Mouse (Mus musculus) MEL (cell line): ENCODE data around the gene Rundc3a. TPM values are rescaled to one million over a fixed set of nuclear protein-coding genes. Genes with fewer than 3 reads are reported as not detected.

Source experiments
- DNase-seq: peaks from one replicate; pipeline ENCODE4 v3.0.0; 2011; ENCODE audit warnings: low read depth, low spot score
- H3K27ac ChIP-seq: 2 replicates; pipeline ENCODE4 v1.5.1; 2012; ENCODE audit warnings: low read depth, mild to moderate bottlenecking, control low read depth, low read length, moderate library complexity; ENCODE audit not compliant: control insufficient read depth
- H3K27me3 ChIP-seq, 2 experiments: fragments of 150-350 bp in 1 of 2; sonication (generic) in 1 of 2; 2 replicates each; pipeline ENCODE4 v1.6.1; 2012; ENCODE audit warnings: low read length in 2 of 2, mild to moderate bottlenecking in 2 of 2, improper control_type of control experiment in 1 of 2, moderate library complexity in 1 of 2; ENCODE audit not compliant: insufficient read depth in 2 of 2, control insufficient read depth in 1 of 2
- H3K36me3 ChIP-seq, 2 experiments: 2 replicates each; pipeline ENCODE4 v1.6.1; 2012 to 2014; ENCODE audit warnings: low read length in 2 of 2, improper control_type of control experiment in 1 of 2, inconsistent platforms in 1 of 2, mild to moderate bottlenecking in 1 of 2; ENCODE audit not compliant: insufficient read depth in 2 of 2, control insufficient read depth in 1 of 2
- H3K4me1 ChIP-seq, 2 experiments: fragments of 150-350 bp in 1 of 2; sonication (generic) in 1 of 2; 2 replicates each; pipeline ENCODE4 v1.6.1; 2012; ENCODE audit warnings: low read length in 2 of 2, improper control_type of control experiment in 1 of 2, mild to moderate bottlenecking in 1 of 2; ENCODE audit not compliant: insufficient read depth in 2 of 2, control insufficient read depth in 1 of 2
- H3K4me3 ChIP-seq, 2 experiments: fragments of 150-350 bp in 1 of 2; sonication (generic) in 1 of 2; 2 replicates each; pipeline ENCODE4 v1.5.1; 2012; ENCODE audit warnings: low read depth in 2 of 2, low read length in 2 of 2, mild to moderate bottlenecking in 2 of 2, moderate library complexity in 2 of 2, control low read depth in 1 of 2, improper control_type of control experiment in 1 of 2; ENCODE audit not compliant: control insufficient read depth in 1 of 2, insufficient read depth in 1 of 2
- H3K79me2 ChIP-seq: 2 replicates; pipeline ENCODE4 v1.6.1; 2012; ENCODE audit warnings: mild to moderate bottlenecking, low read length, moderate library complexity; ENCODE audit not compliant: control insufficient read depth, poor library complexity, insufficient read depth
- H3K9ac ChIP-seq: 2 replicates; pipeline ENCODE4 v1.6.1; 2012; ENCODE audit warnings: low read depth, mild to moderate bottlenecking, control low read depth, low read length, moderate library complexity; ENCODE audit not compliant: control insufficient read depth, poor library complexity, severe bottlenecking
- H3K9me3 ChIP-seq: fragments of 150-350 bp; sonication (generic); replicated peaks from 2 replicates; pipeline ENCODE4 v1.6.1; 2012; ENCODE audit warnings: mild to moderate bottlenecking, low read length, improper control_type of control experiment, moderate library complexity; ENCODE audit not compliant: insufficient read depth
- BHLHE40 ChIP-seq: IDR thresholded peaks from 2 replicates; pipeline ENCODE4 v1.6.1; 2012; ENCODE audit warnings: low read depth, mild to moderate bottlenecking, inconsistent platforms, low read length, improper control_type of control experiment, borderline replicate concordance
- CHD1 ChIP-seq: IDR thresholded peaks from 2 replicates; pipeline ENCODE4 v1.6.1; 2012; ENCODE audit warnings: low read depth, mild to moderate bottlenecking, inconsistent platforms, low read length, improper control_type of control experiment
- CTCF ChIP-seq, 3 experiments: IDR thresholded peaks in 2 of 3; conservative IDR thresholded peaks in 1 of 3; 2 replicates each; pipeline ENCODE4 v1.5.1; 2011 to 2012; ENCODE audit warnings: low read length in 3 of 3, low read depth in 2 of 3, mild to moderate bottlenecking in 2 of 3, improper control_type of control experiment in 1 of 3, inconsistent platforms in 1 of 3, mixed read lengths in 1 of 3, moderate library complexity in 1 of 3; ENCODE audit not compliant: control insufficient read depth in 1 of 3, insufficient read depth in 1 of 3, poor library complexity in 1 of 3, severe bottlenecking in 1 of 3
- E2F4 ChIP-seq: IDR thresholded peaks from 2 replicates; pipeline ENCODE4 v1.6.1; 2011; ENCODE audit warnings: low read depth, low read length, improper control_type of control experiment, borderline replicate concordance
- EP300 ChIP-seq, 2 experiments: IDR thresholded peaks; 2 replicates each; pipeline ENCODE4 v1.6.1; 2011; ENCODE audit warnings: improper control_type of control experiment in 2 of 2, low read length in 2 of 2, low read depth in 1 of 2, mild to moderate bottlenecking in 1 of 2
- HCFC1 ChIP-seq: IDR thresholded peaks from 2 replicates; pipeline ENCODE4 v1.6.1; 2012; ENCODE audit warnings: low read depth, mild to moderate bottlenecking, inconsistent platforms, low read length, improper control_type of control experiment, moderate library complexity
- JUND ChIP-seq: IDR thresholded peaks from 2 replicates; pipeline ENCODE4 v1.6.1; 2011; ENCODE audit warnings: low read depth, mild to moderate bottlenecking, improper control_type of control experiment, low read length
- MAZ ChIP-seq: IDR thresholded peaks from 2 replicates; pipeline ENCODE4 v1.6.1; 2012; ENCODE audit warnings: low read depth, mild to moderate bottlenecking, inconsistent platforms, low read length, improper control_type of control experiment
- MEF2A ChIP-seq: IDR thresholded peaks from 2 replicates; pipeline ENCODE4 v1.6.1; 2014; ENCODE audit warnings: low read depth, mild to moderate bottlenecking, inconsistent platforms, low read length, improper control_type of control experiment; ENCODE audit not compliant: poor library complexity, insufficient replicate concordance, severe bottlenecking; ENCODE audit errors: extremely low read depth
- MXI1 ChIP-seq: IDR thresholded peaks from 2 replicates; pipeline ENCODE4 v1.6.1; 2011; ENCODE audit warnings: mild to moderate bottlenecking, low read depth, low read length, improper control_type of control experiment
- MYB ChIP-seq: IDR thresholded peaks from 2 replicates; pipeline ENCODE4 v1.6.1; 2011; ENCODE audit warnings: mild to moderate bottlenecking, low read depth, low read length, improper control_type of control experiment
- POLR2AphosphoS5 ChIP-seq: IDR thresholded peaks from 2 replicates; pipeline ENCODE4 v1.6.1; 2012; ENCODE audit warnings: low read depth, borderline replicate concordance, mild to moderate bottlenecking, inconsistent platforms, low read length, moderate library complexity, mixed read lengths
- RAD21 ChIP-seq: IDR thresholded peaks from 2 replicates; pipeline ENCODE4 v1.6.1; 2011; ENCODE audit warnings: mild to moderate bottlenecking, low read depth, low read length, improper control_type of control experiment
- SIN3A ChIP-seq: IDR thresholded peaks from 2 replicates; pipeline ENCODE4 v1.6.1; 2012; ENCODE audit warnings: low read length, improper control_type of control experiment, inconsistent platforms
- SMC3 ChIP-seq: IDR thresholded peaks from 2 replicates; pipeline ENCODE4 v1.6.1; 2011; ENCODE audit warnings: low read depth, low read length, improper control_type of control experiment
- UBTF ChIP-seq: IDR thresholded peaks from 2 replicates; pipeline ENCODE4 v1.6.1; 2012; ENCODE audit warnings: low read depth, mild to moderate bottlenecking, inconsistent platforms, low read length, improper control_type of control experiment, moderate library complexity, borderline replicate concordance; ENCODE audit not compliant: insufficient read depth
- USF2 ChIP-seq, 2 experiments: IDR thresholded peaks; 2 replicates each; pipeline ENCODE4 v1.6.1; 2011 to 2012; ENCODE audit warnings: improper control_type of control experiment in 2 of 2, low read length in 2 of 2, borderline replicate concordance in 1 of 2, inconsistent platforms in 1 of 2, low read depth in 1 of 2, mild to moderate bottlenecking in 1 of 2; ENCODE audit not compliant: insufficient read depth in 1 of 2
- ZKSCAN1 ChIP-seq: IDR thresholded peaks from 2 replicates; pipeline ENCODE4 v1.6.1; 2012; ENCODE audit warnings: low read depth, mild to moderate bottlenecking, inconsistent platforms, low read length, improper control_type of control experiment, moderate library complexity
- ZMIZ1 ChIP-seq: IDR thresholded peaks from 2 replicates; pipeline ENCODE4 v1.6.1; 2012; ENCODE audit warnings: low read depth, mild to moderate bottlenecking, inconsistent platforms, low read length, improper control_type of control experiment, moderate library complexity
- polyA plus RNA-seq, 2 experiments: library from polyadenylated mRNA; stranded (reverse) in 1 of 2; unstranded in 1 of 2; fragments of >175 nt in 1 of 2; fragments of >200 nt in 1 of 2; gene quantifications; 2 replicates each; pipeline versions ENCODE4 v1.2.1 to v1.2.4; 2012; ENCODE audit warnings: low replicate concordance in 2 of 2, low read depth in 1 of 2; ENCODE audit not compliant: insufficient read length in 2 of 2, insufficient read depth in 1 of 2, missing spikeins in 1 of 2
- total RNA-seq: library from RNA; depleted of rRNA; stranded (reverse); fragments of 300-350 nt; gene quantifications from 2 replicates; pipeline ENCODE4 v1.2.3, GENCODE M21; 2012

Rundc3a gene
- total and polyA plus RNA-seq, 3 experiments = 0.39 to 2.1 TPM; not detected in 1

GRCm38 (mm10) chr11:102395250-102395649 is 2.0 kb downstream of the Rundc3a start:
- Histone ChIP-seq H3K9me3 (no peaks in the 10 kb centered on the region), H3K27ac (no peak overlapping the region), H3K4me3 (no peak overlapping the region), H3K4me1 (no peaks in the 10 kb centered on the region), H3K36me3 (no peaks in the 10 kb centered on the region), H3K9ac (no peak overlapping the region), H3K79me2 (no peaks in the 10 kb centered on the region), H3K27me3 (peaks cover 5 to 13% of the 10 kb centered on the region in 2 experiments)
- TF ChIP-seq ZMIZ1 = no peak
- no peak for TF ChIP-seq MYB
- no peak for TF ChIP-seq BHLHE40
- TF ChIP-seq ZKSCAN1 = no peak
- TF ChIP-seq USF2 (IDR thresholded peaks at IDR 0.05; ENCODE audit: borderline replicate concordance in 1 of 2, insufficient read depth in 1 of 2, low read depth in 1 of 2, low read length in 2 of 2) = no peak
- no peak for DNase-seq

GRCm38 (mm10) chr11:102396263-102396662 is 3.1 kb downstream of the Rundc3a start:
- TF ChIP-seq SMC3 = no peak
- TF ChIP-seq CHD1 = no peak
- no peak for TF ChIP-seq SIN3A
- TF ChIP-seq MYB = no peak
- TF ChIP-seq RAD21 = no peak
- TF ChIP-seq POLR2AphosphoS5 = no peak
- TF ChIP-seq CTCF (IDR thresholded peaks at IDR 0.05 in 2 of 3, conservative IDR thresholded peaks at IDR 0.05 in 1 of 3; ENCODE audit: control insufficient read depth in 1 of 3, insufficient read depth in 1 of 3, low read depth in 2 of 3, low read length in 3 of 3, poor library complexity in 1 of 3, severe bottlenecking in 1 of 3) = no peak
- TF ChIP-seq E2F4 = no peak
- no peak for TF ChIP-seq MEF2A
- no peak for TF ChIP-seq JUND
- TF ChIP-seq MAZ = no peak
- TF ChIP-seq UBTF = no peak
- no peak for TF ChIP-seq USF2 (IDR thresholded peaks at IDR 0.05; ENCODE audit: borderline replicate concordance in 1 of 2, insufficient read depth in 1 of 2, low read depth in 1 of 2, low read length in 2 of 2)
- no peak for TF ChIP-seq ZMIZ1
- TF ChIP-seq MXI1 = no peak
- TF ChIP-seq EP300 (IDR thresholded peaks at IDR 0.05; ENCODE audit: low read depth in 1 of 2, low read length in 2 of 2) = no peak
- TF ChIP-seq HCFC1 = no peak
- Histone ChIP-seq H3K79me2 (no peaks in the 10 kb centered on the region), H3K9ac (no peak overlapping the region), H3K27me3 (peaks cover 2 to 4% of the 10 kb centered on the region in 2 experiments; a peak in 2 of 4 replicates), H3K27ac (no peak overlapping the region), H3K36me3 (no peaks in the 10 kb centered on the region), H3K4me3 (no peak overlapping the region), H3K4me1 (no peaks in the 10 kb centered on the region), H3K9me3 (no peaks in the 10 kb centered on the region)
- DNase-seq = no peak
